Mouse (Mus musculus) liver, embryonic 13.5 days (tissue): Measurements from ENCODE around the gene Slc30a10. TPM values are rescaled to one million over a fixed set of nuclear protein-coding genes. Genes with fewer than 3 reads are reported as not detected.

ENCODE experiments used
- ATAC-seq: fragments of 200-750 bp; cut with Nextera tagmentation; 2 replicates; pipeline ENCODE4 v1.8.0; 2017; ENCODE audit warnings: low read depth, mild to moderate bottlenecking, moderate number of reproducible peaks, moderate library complexity
- DNase-seq: peaks from one replicate; pipeline ENCODE4 v3.0.0; 2022
- H3K27ac ChIP-seq: fragments of 300-500 bp; sonication (generic); 2 replicates; pipeline ENCODE4 v1.5.1; 2015; ENCODE audit warnings: moderate library complexity, mild to moderate bottlenecking, inconsistent platforms
- H3K27me3 ChIP-seq: fragments of 300-500 bp; sonication (generic); 2 replicates; pipeline ENCODE4 v1.6.1; 2015; ENCODE audit warnings: mild to moderate bottlenecking, inconsistent platforms
- H3K36me3 ChIP-seq: fragments of 300-500 bp; sonication (generic); 2 replicates; pipeline ENCODE4 v1.6.1; 2015; ENCODE audit warnings: mild to moderate bottlenecking, inconsistent platforms
- H3K4me1 ChIP-seq: fragments of 300-500 bp; sonication (generic); replicated peaks from 2 replicates; pipeline ENCODE4 v1.6.1; 2015; ENCODE audit warnings: inconsistent platforms
- H3K4me2 ChIP-seq: fragments of 300-500 bp; sonication (generic); 2 replicates; pipeline ENCODE4 v1.6.1; 2015; ENCODE audit warnings: inconsistent platforms, mild to moderate bottlenecking, moderate library complexity
- H3K4me3 ChIP-seq: fragments of 300-500 bp; sonication (generic); replicated peaks from 2 replicates; pipeline ENCODE4 v1.5.1; 2015; ENCODE audit warnings: mild to moderate bottlenecking, inconsistent platforms
- H3K9ac ChIP-seq: fragments of 300-500 bp; sonication (generic); 2 replicates; pipeline ENCODE4 v1.6.1; 2015; ENCODE audit warnings: mild to moderate bottlenecking, inconsistent platforms
- H3K9me3 ChIP-seq: fragments of 300-500 bp; sonication (generic); replicated peaks from 2 replicates; pipeline ENCODE4 v1.6.1; 2016; ENCODE audit warnings: inconsistent platforms
- WGBS: fragments of 180-500 bp; shearing (Covaris S2); methylation state at CpG from one replicate; pipeline ENCODE4 v1.1.7; 2015; ENCODE audit not compliant: insufficient replicate concordance; 5-methylcytosine and 5-hydroxymethylcytosine counted together
- polyA plus RNA-seq: library from polyadenylated mRNA; unstranded; fragments of >200 nt; fragmentation: Nextera tagmentation; extraction: Ambion mirVana; gene quantifications from 2 replicates; pipeline ENCODE4 v1.2.1, GENCODE M21; 2015

The Slc30a10 gene
- polyA plus RNA-seq: 10.4 and 12.5 TPM in 2 replicates

DNA sequence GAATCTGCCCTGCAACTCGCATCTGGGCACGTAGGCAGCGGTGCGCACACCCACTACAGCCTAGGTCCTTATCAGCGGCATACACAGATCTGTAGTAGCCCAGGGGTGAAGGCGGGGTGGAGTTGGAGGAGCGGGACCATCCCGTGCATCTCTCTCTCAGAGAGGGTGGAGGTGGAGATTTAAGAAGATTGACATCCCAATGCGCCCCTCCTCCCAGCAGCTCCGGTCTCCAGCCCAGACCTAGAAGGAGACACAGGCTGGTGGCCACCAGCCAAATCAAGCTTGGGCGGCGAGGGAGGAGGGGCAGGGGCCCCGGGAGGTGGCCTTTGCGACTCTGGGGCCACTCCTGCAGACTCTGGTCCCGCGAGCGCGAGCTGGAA, at the start of gene Slc30a10:
Slc30a10 (plus strand) TSS at position 274 of the 380 bp plus-strand sequence.
- 0% methylated on average over 17 of the region's 18 CpGs for WGBS
- peak; percentile 98 for ATAC-seq
- Histone ChIP-seq H3K9ac (peak within 1 kb of the TSS; percentile 98), H3K9me3 (no peaks in the 10 kb centered on the region), H3K4me2 (peak within 1 kb of the TSS; percentile 85), H3K27me3 (peaks cover 18% of the 10 kb centered on the region), H3K4me3 (peak within 1 kb of the TSS; percentile 91), H3K4me1 (peaks cover 81% of the 10 kb centered on the region), H3K27ac (peak within 1 kb of the TSS; percentile 98), H3K36me3 (peaks cover 31% of the 10 kb centered on the region)
- DNase-seq: peak; percentile 97

DNA sequence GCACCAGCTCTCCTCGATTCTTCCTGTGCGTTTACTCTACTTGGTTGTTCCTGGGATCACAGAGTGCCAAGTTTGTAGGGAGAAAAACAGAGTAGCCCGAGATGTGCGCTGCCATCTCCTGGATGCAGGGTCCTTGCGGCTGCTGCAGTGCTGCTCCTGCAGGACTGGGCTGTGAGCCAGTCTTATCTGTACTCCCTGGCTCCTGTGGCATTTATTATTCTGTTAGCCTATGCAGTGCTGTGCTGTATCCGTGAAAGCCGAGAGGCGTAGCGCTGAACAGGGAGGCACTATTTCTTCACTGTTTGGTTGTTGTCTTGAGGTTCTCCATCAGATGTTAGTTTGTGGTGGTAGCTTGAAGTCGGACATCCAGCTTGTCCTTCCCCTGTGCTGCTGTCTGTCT, 48.7 kb upstream of the Slc30a10 start:
- Histone ChIP-seq H3K9ac (no peak overlapping the region), H3K4me1 (no peaks in the 10 kb centered on the region), H3K9me3 (no peaks in the 10 kb centered on the region), H3K4me2 (no peak overlapping the region), H3K4me3 (no peak overlapping the region), H3K36me3 (peaks cover 86% of the 10 kb centered on the region), H3K27me3 (no peaks in the 10 kb centered on the region), H3K27ac (no peak overlapping the region)
- DNase-seq: no peak
- 89% methylated on average over 10 of the region's 10 CpGs for WGBS
- no peak for ATAC-seq

DNA sequence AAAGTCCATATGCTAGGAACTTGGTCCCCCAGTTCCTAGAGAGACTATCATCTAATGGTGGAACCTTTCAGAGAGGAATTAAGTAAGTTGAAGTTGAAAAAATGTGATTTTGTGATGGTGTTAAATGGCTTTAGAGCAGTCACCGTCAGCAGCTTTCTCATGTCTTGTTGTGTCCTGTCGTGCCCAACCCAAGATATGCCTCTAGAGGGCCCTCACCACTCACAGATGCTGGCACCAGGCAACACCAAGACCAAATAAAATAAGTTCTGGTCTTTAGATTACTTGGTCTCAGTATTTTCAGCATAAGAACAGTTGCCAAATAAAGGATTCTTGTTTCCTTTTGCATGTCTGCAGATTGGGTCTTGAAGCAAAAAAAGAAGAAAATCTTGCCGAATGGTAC, 44.8 kb upstream of the Slc30a10 start:
- Histone ChIP-seq H3K9me3 (no peaks in the 10 kb centered on the region), H3K36me3 (peaks cover 91% of the 10 kb centered on the region), H3K4me3 (no peak overlapping the region), H3K4me1 (no peaks in the 10 kb centered on the region), H3K27me3 (no peaks in the 10 kb centered on the region), H3K9ac (no peak overlapping the region), H3K4me2 (no peak overlapping the region), H3K27ac (no peak overlapping the region)
- DNase-seq (peak; percentile 28), ATAC-seq (peak; percentile 51; the same call in 1 of the 2 replicates)
- WGBS: 71% methylated on average over 3 of the region's 3 CpGs

DNA sequence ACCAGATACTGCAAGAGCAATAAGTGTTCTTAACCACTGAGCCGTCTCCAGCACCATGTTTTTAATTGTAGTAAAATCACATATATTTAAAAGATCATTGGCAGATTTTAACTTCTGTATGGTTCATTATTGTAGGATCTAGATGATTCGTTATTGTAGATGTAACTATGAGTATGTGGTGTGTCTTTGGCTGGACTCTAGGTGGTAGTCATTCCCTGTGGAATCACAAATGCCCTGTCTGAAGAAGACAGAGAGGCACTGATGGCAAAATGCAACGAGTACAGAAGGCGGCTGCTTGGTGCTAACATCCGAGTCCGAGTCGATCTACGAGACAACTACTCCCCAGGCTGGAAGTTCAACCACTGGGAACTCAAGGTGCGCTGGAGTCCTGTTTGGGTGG, 36.6 kb upstream of the Slc30a10 start:
- peaks cover 83% of the 10 kb centered on the region for H3K36me3 ChIP-seq
- ATAC-seq (no peak), DNase-seq (no peak)
- H3K27ac ChIP-seq: 0 out of 2 replicates have a peak overlapping the region, but pooled peaks have one; percentile 54
- H3K9me3 ChIP-seq: no peaks in the 10 kb centered on the region
- H3K27me3 ChIP-seq: no peaks in the 10 kb centered on the region
- WGBS: 88% methylated on average over 9 of the region's 9 CpGs
- peaks cover 21% of the 10 kb centered on the region for H3K4me1 ChIP-seq
- no peak overlapping the region for H3K4me3 ChIP-seq
- no peak overlapping the region for H3K9ac ChIP-seq
- no peak overlapping the region for H3K4me2 ChIP-seq

DNA sequence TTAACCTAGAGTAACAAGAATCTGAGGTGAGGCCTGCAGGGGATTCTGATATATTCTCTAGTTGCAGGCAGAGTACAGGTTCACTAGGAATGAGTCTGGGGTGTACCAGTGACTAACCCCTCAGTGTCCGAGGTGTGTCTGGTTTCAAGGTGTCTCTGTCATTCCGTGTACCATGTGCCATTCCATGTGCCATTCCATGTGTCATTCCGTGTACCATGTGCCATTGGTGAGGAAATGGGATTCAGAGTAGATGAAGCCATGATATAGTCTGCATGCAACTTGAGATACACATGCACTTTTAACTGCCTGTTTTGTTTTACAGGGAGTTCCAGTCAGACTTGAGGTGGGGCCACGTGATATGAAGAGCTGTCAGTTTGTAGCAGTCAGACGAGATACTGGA, 34.8 kb upstream of the Slc30a10 start:
- Histone ChIP-seq H3K9ac (peak overlapping the region; percentile 46; the same call in 1 of the 2 replicates), H3K36me3 (peaks cover 83% of the 10 kb centered on the region), H3K27ac (peak overlapping the region; percentile 62), H3K4me3 (no peak overlapping the region), H3K4me2 (no peak overlapping the region), H3K4me1 (peaks cover 21% of the 10 kb centered on the region), H3K9me3 (no peaks in the 10 kb centered on the region), H3K27me3 (no peaks in the 10 kb centered on the region)
- ATAC-seq (peak; percentile 30; the same call in 1 of the 2 replicates), DNase-seq (no peak)
- WGBS: 65% methylated on average over 5 of the region's 5 CpGs

DNA sequence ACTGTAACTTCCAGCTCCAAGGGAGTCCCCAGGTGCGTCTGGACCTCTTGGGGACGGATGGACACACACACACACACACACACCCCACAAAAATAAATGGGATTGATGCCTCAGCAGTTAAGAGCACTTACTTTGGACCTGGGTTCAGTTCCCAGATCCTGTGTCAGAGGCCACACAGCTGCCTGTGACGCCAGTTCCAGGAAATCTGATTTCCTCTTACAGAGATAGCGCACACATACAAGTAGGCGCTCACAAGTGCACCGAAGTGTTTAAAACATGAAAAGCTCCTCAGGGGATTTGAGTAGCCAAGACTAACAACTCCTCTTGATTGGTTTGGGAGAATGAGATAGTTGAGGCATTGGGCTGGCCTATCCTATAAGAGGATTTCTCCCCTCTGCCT, 33.9 kb upstream of the Slc30a10 start:
- Histone ChIP-seq H3K27ac (peak overlapping the region; percentile 62), H3K27me3 (no peaks in the 10 kb centered on the region), H3K36me3 (peaks cover 83% of the 10 kb centered on the region), H3K9me3 (no peaks in the 10 kb centered on the region), H3K9ac (peak overlapping the region; percentile 46; the same call in 1 of the 2 replicates), H3K4me1 (peaks cover 25% of the 10 kb centered on the region), H3K4me3 (no peak overlapping the region), H3K4me2 (no peak overlapping the region)
- WGBS: 61% methylated on average over 6 of the region's 6 CpGs
- no peak for DNase-seq
- ATAC-seq: peak; percentile 66; the same call in 1 of the 2 replicates

DNA sequence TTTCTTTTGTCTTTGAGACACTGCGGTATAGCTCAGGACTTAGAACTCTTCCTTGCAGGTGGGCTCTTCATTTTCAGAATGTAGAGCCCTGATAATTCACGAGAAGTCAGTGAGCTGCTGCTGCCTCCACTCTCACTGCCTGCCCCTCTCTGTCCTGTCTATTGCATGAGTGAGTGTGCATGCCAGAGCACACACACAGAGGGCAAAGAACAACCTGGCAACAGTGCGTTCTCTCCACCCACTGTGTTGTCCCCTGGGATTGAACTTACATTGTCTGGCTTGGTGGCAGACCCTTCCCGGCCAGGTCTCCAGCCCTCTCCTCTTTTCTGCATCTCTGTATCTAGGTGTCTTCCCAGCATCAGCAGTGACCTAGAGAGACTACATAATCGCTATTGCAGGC, 28.1 kb upstream of the Slc30a10 start:
- ATAC-seq (no peak), DNase-seq (no peak)
- Histone ChIP-seq H3K4me2 (no peak overlapping the region), H3K9me3 (no peaks in the 10 kb centered on the region), H3K27ac (no peak overlapping the region), H3K4me1 (peaks cover 4% of the 10 kb centered on the region), H3K36me3 (peaks cover 77% of the 10 kb centered on the region), H3K9ac (no peak overlapping the region), H3K4me3 (no peak overlapping the region), H3K27me3 (no peaks in the 10 kb centered on the region)
- WGBS: 92% methylated on average over 5 of the region's 5 CpGs

DNA sequence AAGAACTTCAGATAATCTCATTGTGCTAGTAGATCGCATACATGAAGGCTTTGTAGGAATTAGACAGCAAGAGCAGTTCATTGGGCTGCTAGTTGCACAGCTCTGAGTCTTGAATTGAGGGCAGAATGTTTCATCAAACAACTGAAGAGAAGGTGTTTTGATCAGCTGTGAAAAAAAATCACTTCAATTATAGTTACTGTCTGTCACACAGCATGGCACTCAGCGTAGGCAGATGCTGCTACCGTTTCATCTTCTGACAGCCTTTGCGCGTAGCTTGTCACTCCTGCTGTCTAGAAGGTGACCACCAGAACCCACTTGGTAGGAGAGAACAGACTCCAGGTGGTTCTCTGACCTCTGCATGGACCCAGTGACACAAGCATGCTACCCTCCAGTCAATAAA, 24.2 kb upstream of the Slc30a10 start:
- Histone ChIP-seq H3K9me3 (no peaks in the 10 kb centered on the region), H3K27me3 (no peaks in the 10 kb centered on the region), H3K4me2 (no peak overlapping the region), H3K9ac (no peak overlapping the region), H3K27ac (no peak overlapping the region), H3K4me1 (peaks cover 22% of the 10 kb centered on the region), H3K36me3 (peaks cover 46% of the 10 kb centered on the region), H3K4me3 (no peak overlapping the region)
- 87% methylated on average over 5 of the region's 5 CpGs for WGBS
- no peak for ATAC-seq
- no peak for DNase-seq

DNA sequence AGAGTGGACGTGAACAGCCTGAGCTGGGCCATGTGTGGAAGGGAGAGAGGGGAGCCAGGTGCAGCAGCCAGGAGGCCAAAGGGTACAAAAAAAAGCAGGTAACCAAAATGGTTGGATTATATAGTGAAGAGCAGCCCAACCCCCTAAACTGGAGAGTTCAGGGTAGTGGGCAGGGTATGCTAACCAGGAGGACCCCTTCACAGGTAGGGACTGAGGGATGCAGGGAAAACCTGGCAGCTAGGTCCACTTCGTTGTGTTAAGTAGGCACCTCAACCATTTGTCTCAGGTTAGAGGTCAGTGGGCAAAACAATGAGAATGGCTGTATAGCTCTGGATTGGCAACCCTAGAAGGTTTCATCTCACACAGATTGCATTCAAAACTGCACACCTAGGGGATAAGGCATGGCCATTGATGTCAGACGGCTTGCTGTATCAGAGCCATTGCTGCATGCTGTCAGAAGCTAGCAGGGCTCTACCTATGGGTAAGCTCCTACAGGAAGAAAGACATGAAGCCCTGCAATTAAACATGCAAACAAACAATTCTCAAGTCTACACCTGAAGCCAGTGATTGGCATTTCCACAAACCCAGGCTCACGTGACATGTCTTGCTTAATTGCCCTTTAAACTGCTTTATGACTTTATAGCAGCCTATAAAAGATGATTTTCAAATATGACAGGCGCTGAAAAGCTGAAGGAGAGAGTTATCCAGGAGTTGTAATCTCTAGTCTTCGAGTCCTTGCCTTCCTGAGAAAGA, 23.2 kb upstream of the Slc30a10 start:
- WGBS: 66% methylated on average over 6 of the region's 6 CpGs
- no peak overlapping the region for H3K4me2 ChIP-seq
- peaks cover 36% of the 10 kb centered on the region for H3K36me3 ChIP-seq
- peaks cover 19% of the 10 kb centered on the region for H3K4me1 ChIP-seq
- no peak overlapping the region for H3K4me3 ChIP-seq
- ATAC-seq: no peak
- 0 out of 2 replicates have a peak, but pooled peaks cover 2% of the 10 kb centered on the region for H3K27me3 ChIP-seq
- H3K27ac ChIP-seq: peak overlapping the region; percentile 4; the same call in 1 of the 2 replicates
- H3K9ac ChIP-seq: no peak overlapping the region
- H3K9me3 ChIP-seq: no peaks in the 10 kb centered on the region
- DNase-seq: no peak

DNA sequence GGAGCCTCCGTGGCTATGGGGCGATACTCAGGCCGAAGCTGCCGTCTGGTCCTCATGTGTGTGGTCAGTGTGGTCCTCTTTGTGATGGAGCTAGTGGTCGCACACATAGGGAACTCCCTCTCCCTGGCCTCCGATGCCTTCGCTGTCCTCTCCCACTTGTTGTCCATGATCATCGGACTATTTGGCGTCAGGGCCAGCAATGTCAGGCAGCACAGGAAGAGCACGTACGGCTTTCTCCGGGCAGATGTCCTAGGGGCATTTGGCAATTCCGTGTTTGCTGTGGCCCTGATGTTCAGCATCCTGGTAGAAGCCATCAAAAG, 22.7 kb upstream of the Slc30a10 start:
- H3K36me3 ChIP-seq: peaks cover 31% of the 10 kb centered on the region
- no peak for DNase-seq
- no peak overlapping the region for H3K4me3 ChIP-seq
- WGBS: 75% methylated on average over 13 of the region's 13 CpGs
- peaks cover 19% of the 10 kb centered on the region for H3K4me1 ChIP-seq
- H3K27me3 ChIP-seq: peaks cover 4% of the 10 kb centered on the region; the same call in 1 of the 2 replicates
- H3K9me3 ChIP-seq: no peaks in the 10 kb centered on the region
- H3K27ac ChIP-seq: no peak overlapping the region; the same call in 1 of the 2 replicates
- no peak for ATAC-seq
- no peak overlapping the region for H3K9ac ChIP-seq
- H3K4me2 ChIP-seq: no peak overlapping the region

DNA sequence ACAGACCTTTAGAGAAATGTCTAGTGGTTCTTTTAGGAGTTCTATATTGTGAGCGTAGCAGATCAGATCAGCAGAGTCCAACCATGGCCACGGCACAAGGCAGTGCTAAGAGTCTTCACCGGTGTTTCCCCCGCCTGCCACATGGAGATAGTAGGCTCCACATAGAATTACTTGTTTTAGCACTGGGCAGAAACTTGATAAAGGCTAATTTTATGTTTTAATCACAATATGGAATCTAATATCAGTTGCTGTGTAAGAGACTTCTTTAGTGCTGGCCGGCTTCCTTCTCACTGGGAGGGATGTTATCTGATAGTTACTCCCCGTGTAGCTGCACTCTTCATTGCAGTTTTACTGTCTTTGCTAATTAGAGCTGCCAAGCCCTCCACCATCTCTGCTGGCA, 21.5 kb upstream of the Slc30a10 start:
- H3K4me3 ChIP-seq: no peak overlapping the region
- ATAC-seq (peak; percentile 82), DNase-seq (no peak)
- H3K36me3 ChIP-seq: peaks cover 21% of the 10 kb centered on the region
- no peaks in the 10 kb centered on the region for H3K9me3 ChIP-seq
- H3K4me2 ChIP-seq: no peak overlapping the region; the same call in 1 of the 2 replicates
- H3K9ac ChIP-seq: no peak overlapping the region
- WGBS: 17% methylated on average over 6 of the region's 6 CpGs
- peaks cover 9% of the 10 kb centered on the region; the same call in 1 of the 2 replicates for H3K27me3 ChIP-seq
- H3K27ac ChIP-seq: 0 out of 2 replicates have a peak overlapping the region, but pooled peaks have one; percentile 32
- peaks cover 19% of the 10 kb centered on the region for H3K4me1 ChIP-seq
